Mouse (Mus musculus): ENCODE results near the gene Gja4. TPM values are rescaled to one million over a fixed set of nuclear protein-coding genes. Genes with fewer than 3 reads are reported as not detected.

Gene Gja4
- total RNA-seq, 2 experiments from 2014 or later, result 18.2 to 19.5 TPM

DNA sequence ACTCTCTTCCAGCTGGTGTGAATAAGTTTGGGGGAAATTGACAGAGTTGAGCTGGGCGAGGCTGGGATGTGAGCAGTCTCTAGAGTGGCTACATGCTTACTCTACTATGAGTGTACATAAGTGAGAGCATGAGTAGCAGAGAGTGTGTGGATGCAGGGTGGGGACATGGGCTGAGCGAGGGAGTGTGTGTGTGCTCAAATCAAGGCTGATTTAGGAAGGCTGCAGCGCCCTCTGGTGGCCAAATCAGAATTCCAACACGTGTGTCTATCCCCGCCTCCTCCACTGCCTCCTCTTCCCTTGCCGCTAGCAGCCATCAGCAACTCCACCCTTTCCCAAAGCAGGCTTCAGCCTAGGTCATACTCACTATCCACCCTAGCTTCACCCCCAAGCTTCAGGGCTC lies 10.9 kb upstream of the Gja4 start:
- peak; percentile 61 to 78 for DNase-seq (ENCODE audit: low spot score in 2 of 2)

- no peak for DNase-seq (ENCODE audit: low spot score in 2 of 2)
Observed at GRCm38 (mm10) chr4:127324296-127324695, 10.5 kb upstream of the Gja4 start.

GRCm38 (mm10) chr4:127323651-127324050 lies 9.8 kb upstream of the Gja4 start:
- DNase-seq (ENCODE audit: low spot score in 2 of 2), result no peak

- DNase-seq (ENCODE audit: low spot score in 2 of 2), result peak in 1 of 2 experiments; percentile 61
Observed at GRCm38 (mm10) chr4:127319613-127320012, 5.8 kb upstream of the Gja4 start.

DNA sequence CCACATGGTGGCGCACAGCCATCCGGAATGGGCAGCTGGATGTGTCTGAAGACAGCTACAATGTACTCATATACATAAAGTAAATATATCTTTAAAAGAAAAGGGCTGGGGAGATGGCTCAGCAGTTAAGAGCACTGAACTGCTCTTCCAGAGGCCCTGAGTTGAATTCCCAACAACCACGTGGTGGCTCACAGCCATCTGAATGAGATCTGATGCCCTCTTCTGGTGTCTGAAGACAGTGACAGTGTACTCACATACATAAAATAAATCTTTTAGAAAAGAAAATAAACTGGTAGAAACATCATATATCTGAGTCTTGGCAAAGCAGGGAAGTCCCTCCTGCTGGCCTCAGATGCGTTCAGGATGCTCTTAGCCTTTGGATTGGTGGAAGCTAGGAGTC lies 3.3 kb upstream of the Gja4 start:
- DNase-seq (ENCODE audit: low spot score in 2 of 2), result no peak

DNA sequence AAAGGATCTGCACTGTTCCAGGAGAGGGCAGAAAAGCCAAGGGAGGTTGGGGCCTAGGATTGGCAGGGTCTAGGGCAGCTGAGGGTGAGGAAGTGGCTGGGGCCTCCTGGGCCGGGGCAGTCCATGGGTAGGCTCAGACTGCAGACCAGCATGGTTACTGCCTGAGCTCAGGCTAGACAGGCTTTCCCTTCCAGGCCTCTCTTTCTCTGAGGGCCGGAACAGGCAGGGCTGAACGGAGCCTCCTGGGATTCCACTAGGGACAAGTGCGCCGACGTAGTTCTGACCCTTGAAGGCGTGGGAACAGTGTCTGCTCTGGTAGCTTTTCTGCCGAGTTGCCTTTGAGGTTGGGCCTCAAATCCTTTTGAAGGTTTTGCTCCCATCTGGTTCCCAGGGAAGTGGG lies 1.9 kb upstream of the Gja4 start:
- DNase-seq (ENCODE audit: low spot score in 2 of 2), result no peak

- DNase-seq (ENCODE audit: low spot score in 2 of 2), result no peak
Observed at GRCm38 (mm10) chr4:127314585-127314984, 746 bp upstream of the Gja4 start.

DNA sequence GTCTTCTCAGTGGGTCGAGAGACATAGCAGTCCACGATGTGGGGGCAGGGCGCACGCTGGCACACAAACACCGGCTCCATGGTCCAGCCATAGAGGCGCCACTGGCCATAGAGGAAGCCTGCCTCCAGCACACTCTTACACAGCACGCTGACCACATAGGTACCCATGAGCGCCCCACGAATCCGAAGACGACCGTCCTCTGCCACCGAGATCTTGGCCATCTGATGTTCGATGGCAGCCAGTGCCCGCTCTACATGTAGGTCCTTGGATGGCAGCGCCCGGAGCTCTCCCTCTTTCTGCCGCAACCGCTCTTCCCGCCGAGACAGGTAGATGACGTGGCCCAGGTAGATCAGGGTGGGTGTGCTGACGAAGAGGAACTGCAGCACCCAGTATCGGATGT lies 1.5 kb downstream of the Gja4 start:
- DNase-seq (ENCODE audit: low spot score in 2 of 2), result no peak

GRCm38 (mm10) chr4:127311561-127311960 lies 2.3 kb downstream of the Gja4 start:
- no peak for DNase-seq (ENCODE audit: low spot score in 2 of 2)

- DNase-seq (ENCODE audit: low spot score in 2 of 2), result no peak
Observed at GRCm38 (mm10) chr4:127306915-127307314, 6.9 kb downstream of the Gja4 start.

DNA sequence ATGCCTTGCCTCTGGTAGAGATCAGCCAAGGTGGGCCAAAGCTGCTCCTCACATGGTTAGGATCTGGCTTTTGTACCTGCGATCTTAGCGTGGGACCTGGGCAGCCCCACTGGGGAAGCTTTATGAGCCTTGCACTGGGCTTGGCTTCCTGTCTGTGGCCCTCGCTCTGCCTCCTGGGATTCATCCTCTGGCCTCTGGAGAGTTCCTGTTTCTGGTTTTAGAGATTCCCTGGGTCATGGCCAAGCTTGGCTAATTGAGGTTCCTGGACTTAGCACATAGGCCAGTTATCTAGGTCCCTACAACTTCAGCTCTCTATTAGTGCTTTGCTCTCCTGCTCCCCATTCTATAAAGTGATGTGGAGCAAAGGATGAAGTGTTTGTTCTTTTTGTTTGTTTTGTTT lies 10.0 kb downstream of the Gja4 start:
- no peak for DNase-seq (ENCODE audit: low spot score in 2 of 2)

GRCm38 (mm10) chr4:127300503-127300902 lies 13.3 kb downstream of the Gja4 start:
- DNase-seq (ENCODE audit: low spot score in 2 of 2), result no peak

- DNase-seq (ENCODE audit: low spot score in 2 of 2), result no peak
Observed at GRCm38 (mm10) chr4:127292631-127293030, 21.2 kb downstream of the Gja4 start.

DNA sequence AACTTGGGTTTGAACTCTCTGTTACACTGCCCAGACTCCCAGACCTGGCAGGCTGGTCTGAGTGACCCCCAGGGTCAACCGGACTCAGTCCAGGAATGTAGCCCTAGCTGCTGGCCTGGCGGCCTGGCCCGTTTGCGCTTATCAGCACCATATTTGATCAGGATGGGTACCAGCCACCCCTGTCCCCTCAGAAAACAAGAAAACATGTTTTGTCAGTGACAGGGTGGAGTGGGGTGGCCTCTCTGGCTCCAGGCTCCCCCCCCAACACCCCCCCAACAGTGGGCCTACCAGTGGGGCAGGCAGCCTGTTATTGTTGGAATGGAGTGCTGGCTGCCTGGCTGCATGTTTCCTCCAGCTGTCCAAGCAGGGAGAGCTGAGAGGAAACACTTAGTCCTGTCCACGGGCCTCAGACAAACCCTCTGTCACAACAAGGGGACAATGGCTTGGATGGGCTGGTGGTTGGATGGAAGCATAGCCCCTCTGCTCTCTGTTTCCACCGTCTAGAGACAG lies 24.7 kb downstream of the Gja4 start:
- DNase-seq (ENCODE audit: low spot score in 2 of 2), result no peak

GRCm38 (mm10) chr4:127286907-127287306 lies 26.9 kb downstream of the Gja4 start:
- no peak for DNase-seq (ENCODE audit: low spot score in 2 of 2)

DNA sequence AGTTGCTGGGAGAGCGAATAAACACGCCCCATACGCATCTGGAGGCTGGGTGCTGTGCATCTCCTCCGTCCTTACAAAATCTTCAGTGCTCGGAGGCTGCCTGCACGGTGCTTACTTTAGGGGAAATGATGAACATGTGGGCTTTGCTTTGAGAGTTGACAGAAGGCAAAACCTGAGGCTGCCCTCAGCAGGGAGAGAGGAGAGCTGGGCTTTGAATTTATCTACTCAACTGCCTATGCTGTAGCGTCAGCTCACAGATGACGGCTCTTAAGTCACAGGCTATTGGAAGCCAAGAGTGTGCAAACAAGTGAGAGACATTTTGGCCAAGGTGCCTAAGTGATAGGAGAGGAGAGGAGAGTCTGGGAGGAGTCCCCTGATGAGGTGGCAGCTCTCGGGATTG lies 34.6 kb downstream of the Gja4 start:
- DNase-seq (ENCODE audit: low spot score in 2 of 2), result no peak

- no peak for DNase-seq (ENCODE audit: low spot score in 2 of 2)
Observed at GRCm38 (mm10) chr4:127278451-127279001, 35.3 kb downstream of the Gja4 start.

DNA sequence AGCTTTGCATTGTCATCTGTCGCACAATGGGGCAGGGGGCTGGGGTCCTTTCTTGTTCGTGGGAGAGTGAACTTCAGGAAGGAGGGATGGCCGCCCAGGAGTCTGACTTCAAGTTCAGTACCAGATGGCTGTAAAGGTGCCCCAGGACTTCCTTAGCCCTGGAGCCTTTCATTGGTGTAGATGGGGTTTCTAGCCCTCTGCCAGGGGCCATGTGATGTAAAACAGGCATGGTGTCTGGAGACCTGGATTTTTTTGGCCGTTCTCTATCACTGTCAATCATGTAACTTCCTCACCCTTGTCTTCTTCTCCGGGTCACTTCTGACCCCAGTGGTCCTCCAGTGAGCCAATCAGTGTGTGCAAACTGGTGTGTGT lies 49.7 kb downstream of the Gja4 start:
- DNase-seq (ENCODE audit: low spot score in 2 of 2), result no peak

GRCm38 (mm10) chr4:127263438-127264182 lies 50.2 kb downstream of the Gja4 start:
- DNase-seq (ENCODE audit: low spot score in 2 of 2), result no peak

GRCm38 (mm10) chr4:127261601-127262000 lies 52.2 kb downstream of the Gja4 start:
- DNase-seq (ENCODE audit: low spot score in 2 of 2), result no peak
